Mouse (Mus musculus) adrenal gland, adult 10 weeks (tissue): ENCODE results near the gene Rnf38. TPM values are rescaled to one million over a fixed set of nuclear protein-coding genes. Genes with fewer than 3 reads are reported as not detected.

Source experiments
- polyA plus RNA-seq: library from polyadenylated mRNA; stranded (reverse); fragments of 350-450 nt; fragmentation: Illumina TruSeq; extraction: RNeasy Lipid Tissue Mini Kit (QIAGEN cat#74804); gene quantifications from one replicate; pipeline ENCODE4 v1.2.3, GENCODE M21; 2014; ENCODE audit warnings: low read depth, low replicate concordance

The Rnf38 gene
- 42.7 TPM for polyA plus RNA-seq

GRCm38 (mm10) chr4:44233713-44234003 lies at the start of gene Rnf38:
Rnf38 (minus strand) TSS chr4:44233789.

GRCm38 (mm10) chr4:44083945-44084344 lies 149.6 kb downstream of the Rnf38 start, which contains the start of gene Gne:
Gne (minus strand) TSS chr4:44084177.

Other genes starting within 250 kb of the Rnf38 start
- gene Clta, start 229.3 kb downstream of the Rnf38 start, polyA plus RNA-seq: 75.8 TPM
- 10.6 TPM for gene Gne, start 149.6 kb downstream of the Rnf38 start, polyA plus RNA-seq
- gene Melk, start 67.1 kb upstream of the Rnf38 start, polyA plus RNA-seq: 1.9 TPM